Mouse (Mus musculus) liver, postnatal 0 days (tissue): ENCODE measurements around the gene Cry2. TPM values are rescaled to one million over a fixed set of nuclear protein-coding genes. Genes with fewer than 3 reads are reported as not detected.

Experiments
- ATAC-seq: fragments of 200-750 bp; cut with Nextera tagmentation; 2 replicates; pipeline ENCODE4 v1.8.0; 2017; ENCODE audit warnings: mild to moderate bottlenecking, moderate library complexity
- DNase-seq: peaks from one replicate; pipeline ENCODE4 v3.0.0-alpha.2; 2016
- H3K27ac ChIP-seq: fragments of 300-500 bp; sonication (generic); 2 replicates; pipeline ENCODE4 v1.5.1; 2014; ENCODE audit warnings: antibody characterized with exemption, moderate library complexity, mild to moderate bottlenecking, low read depth
- H3K27me3 ChIP-seq: fragments of 300-500 bp; sonication (generic); 2 replicates; pipeline ENCODE4 v1.6.1; 2014; ENCODE audit warnings: low read length, control low read depth, mixed read lengths; ENCODE audit not compliant: insufficient read depth
- H3K36me3 ChIP-seq: fragments of 300-500 bp; sonication (generic); replicated peaks from 2 replicates; pipeline ENCODE4 v1.6.1; 2014; ENCODE audit warnings: mild to moderate bottlenecking, control low read depth, low read length, moderate library complexity, mixed read lengths; ENCODE audit not compliant: insufficient read depth
- H3K4me1 ChIP-seq: fragments of 300-500 bp; sonication (generic); 2 replicates; pipeline ENCODE4 v1.6.1; 2014; ENCODE audit warnings: antibody characterized with exemption, mild to moderate bottlenecking, control low read depth; ENCODE audit not compliant: insufficient read depth
- H3K4me2 ChIP-seq: fragments of 300-500 bp; sonication (generic); 2 replicates; pipeline ENCODE4 v1.6.1; 2014; ENCODE audit warnings: low read depth, mild to moderate bottlenecking, low read length, moderate library complexity, mixed read lengths
- H3K4me3 ChIP-seq: fragments of 300-500 bp; sonication (generic); 2 replicates; pipeline ENCODE4 v1.5.1; 2014; ENCODE audit warnings: low read depth, low read length
- H3K9ac ChIP-seq: fragments of 300-500 bp; sonication (generic); replicated peaks from 2 replicates; pipeline ENCODE4 v1.6.1; 2014; ENCODE audit warnings: mild to moderate bottlenecking, moderate library complexity
- H3K9me3 ChIP-seq: fragments of 300-500 bp; sonication (generic); 2 replicates; pipeline ENCODE4 v1.6.1; 2016; ENCODE audit warnings: mild to moderate bottlenecking, control low read depth, low read length, mixed read lengths
- CTCF ChIP-seq: sonication (generic); IDR thresholded peaks from 2 replicates; pipeline ENCODE4 v1.5.1; 2016; ENCODE audit warnings: antibody characterized with exemption, low read depth
- EP300 ChIP-seq: IDR thresholded peaks from 2 replicates; pipeline ENCODE4 v1.6.1; 2016; ENCODE audit warnings: antibody characterized with exemption, low read depth, mild to moderate bottlenecking
- WGBS: fragments of 180-500 bp; shearing (Covaris S2); extraction: QIAGEN DNeasy Blood & Tissue Kit; methylation state at CpG from one replicate; pipeline ENCODE4 v1.1.7; 2014; ENCODE audit not compliant: insufficient replicate concordance; 5-methylcytosine and 5-hydroxymethylcytosine counted together
- polyA plus RNA-seq: library from polyadenylated mRNA; unstranded; fragments of >200 nt; fragmentation: Nextera tagmentation; extraction: Ambion mirVana; gene quantifications from 2 replicates; pipeline ENCODE4 v1.2.1, GENCODE M21; 2015

The Cry2 gene
- polyA plus RNA-seq, 1 experiment from 2014 or later, result 11.9 TPM

DNA sequence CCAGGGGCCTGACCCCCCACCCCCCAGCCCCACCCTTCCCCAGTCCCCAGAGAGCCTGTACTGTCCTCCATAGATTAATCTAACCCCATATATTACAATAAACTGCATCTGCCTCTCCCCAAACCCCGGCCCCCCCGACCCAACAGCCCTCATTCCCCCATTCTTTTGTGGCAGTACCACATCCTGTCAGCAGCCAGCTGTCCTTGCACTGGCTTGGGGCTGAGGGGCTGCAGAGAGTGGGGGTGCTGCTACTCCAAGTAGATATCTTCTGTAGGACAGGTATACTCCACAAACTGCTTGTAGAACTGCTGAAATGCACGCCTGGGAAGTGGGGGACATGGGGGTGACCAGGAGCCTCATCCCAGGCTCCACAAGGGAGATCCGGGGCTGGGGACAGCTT is 49.7 kb downstream of the Cry2 start:
- Histone ChIP-seq H3K27ac (no peak overlapping the region), H3K9me3 (no peaks in the 10 kb centered on the region), H3K9ac (no peak overlapping the region), H3K27me3 (peaks cover 19% of the 10 kb centered on the region), H3K4me2 (no peak overlapping the region), H3K4me1 (peaks cover 5% of the 10 kb centered on the region; the same call in 1 of the 2 replicates), H3K36me3 (peaks cover 33% of the 10 kb centered on the region), H3K4me3 (no peak overlapping the region)
- DNase-seq (no peak), ATAC-seq (no peak)
- TF ChIP-seq CTCF, result no peak
- 58% methylated on average over 4 of the region's 4 CpGs for WGBS

DNA sequence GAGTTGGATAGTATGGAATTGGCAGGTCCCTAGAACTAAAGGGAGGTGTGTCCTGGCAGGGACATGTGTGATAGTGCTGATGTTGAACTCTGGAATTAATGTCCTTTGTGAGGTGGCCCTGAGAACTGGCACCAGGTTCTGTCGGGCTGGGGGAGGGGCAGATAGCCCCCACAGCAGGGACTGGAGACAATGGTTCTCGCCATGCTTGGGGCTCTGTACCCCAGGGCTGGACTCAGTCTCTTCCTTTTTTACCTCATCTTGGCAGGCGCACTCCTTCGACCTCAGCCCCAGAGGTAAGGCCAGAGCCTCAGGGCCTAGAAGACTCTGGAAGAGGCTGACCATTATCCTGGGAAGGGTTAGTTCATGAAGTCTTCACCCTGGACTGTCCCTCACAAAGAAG is 51.1 kb downstream of the Cry2 start:
- peaks cover 47% of the 10 kb centered on the region for H3K36me3 ChIP-seq

DNA sequence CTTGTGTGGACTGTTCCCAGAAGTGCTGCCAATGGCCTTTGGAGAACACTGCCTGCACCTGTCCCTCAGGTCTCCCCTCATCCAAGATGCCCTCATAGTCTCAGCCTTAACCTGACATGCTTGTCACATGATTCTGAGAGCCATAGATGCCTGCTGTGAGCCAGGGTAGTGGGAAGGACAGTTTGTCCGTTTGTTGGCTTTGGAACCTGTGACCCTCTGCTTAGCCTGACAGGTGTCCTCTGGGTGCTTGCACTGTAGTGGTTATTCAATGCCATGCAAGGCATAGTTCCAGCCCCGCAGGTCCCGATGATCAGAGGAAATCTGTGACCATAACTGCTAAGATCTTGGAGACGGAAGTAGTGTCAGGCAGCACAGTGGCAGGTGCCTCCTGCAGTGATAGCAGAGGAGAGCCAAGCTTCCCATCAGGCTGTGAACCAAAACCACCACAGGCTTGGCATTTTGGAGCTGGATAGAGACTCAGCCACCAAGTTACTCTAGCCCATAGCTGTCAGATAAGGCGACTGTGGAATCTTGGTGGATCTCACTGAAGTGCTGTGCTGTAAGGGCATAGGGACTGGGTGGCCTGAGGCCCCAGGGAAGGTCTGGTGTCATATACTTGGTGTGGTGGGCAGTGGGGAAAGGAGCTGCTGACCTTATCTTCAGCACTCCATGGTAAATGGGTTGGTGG is 51.8 kb downstream of the Cry2 start, which contains the start of gene 1700029I15Rik:
1700029I15Rik (plus strand) TSS at position 638 of the 688 bp plus-strand sequence.
- H3K4me3 ChIP-seq, result no peak within 1 kb of the TSS
- WGBS, result 87% methylated on average over 5 of the region's 5 CpGs
- 0 out of 2 replicates have a peak, but pooled peaks cover 1% of the 10 kb centered on the region for H3K4me1 ChIP-seq
- H3K36me3 ChIP-seq, result peaks cover 53% of the 10 kb centered on the region
- H3K27ac ChIP-seq, result no peak within 1 kb of the TSS
- no peaks in the 10 kb centered on the region for H3K27me3 ChIP-seq
- H3K9ac ChIP-seq, result no peak within 1 kb of the TSS
- no peak within 1 kb of the TSS for H3K4me2 ChIP-seq
- ATAC-seq (no peak), DNase-seq (no peak)
- TF ChIP-seq CTCF (no peak), EP300 (no peak)
- no peaks in the 10 kb centered on the region for H3K9me3 ChIP-seq

More for the DNA sequence above, 51.1 kb downstream of the Cry2 start:
- Histone ChIP-seq H3K9me3 (no peaks in the 10 kb centered on the region), H3K4me1 (no peaks in the 10 kb centered on the region), H3K27ac (no peak overlapping the region), H3K9ac (no peak overlapping the region), H3K4me2 (no peak overlapping the region), H3K4me3 (no peak overlapping the region), H3K27me3 (peaks cover 6% of the 10 kb centered on the region; the same call in 1 of the 2 replicates)
- TF ChIP-seq CTCF, result no peak
- TF ChIP-seq EP300, result no peak
- ATAC-seq (no peak), DNase-seq (no peak)
- 80% methylated on average over 4 of the region's 4 CpGs for WGBS

DNA sequence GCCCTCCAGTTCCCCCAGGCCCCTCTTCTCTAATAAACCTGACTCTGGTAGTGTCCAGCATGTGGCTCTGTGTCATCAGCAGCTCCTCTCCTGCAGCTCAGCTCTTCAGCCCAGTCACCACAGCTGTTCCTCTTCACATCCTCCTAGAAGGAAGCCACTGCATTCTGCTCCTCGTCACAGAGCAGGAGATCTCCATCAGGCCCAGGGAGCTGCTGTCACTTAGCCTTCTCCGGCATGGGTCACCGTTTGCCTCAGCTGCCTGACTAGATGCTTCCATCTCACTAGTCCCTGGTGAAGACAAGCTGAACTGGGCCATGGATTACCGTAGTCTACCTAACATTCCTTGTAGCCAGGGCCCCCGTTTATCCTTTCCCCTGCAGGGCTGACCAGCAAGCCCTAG is 52.7 kb downstream of the Cry2 start:
- TF ChIP-seq CTCF (no peak), EP300 (no peak)
- Histone ChIP-seq H3K36me3 (peaks cover 53% of the 10 kb centered on the region), H3K9ac (no peak overlapping the region), H3K4me2 (no peak overlapping the region), H3K9me3 (no peaks in the 10 kb centered on the region), H3K27ac (no peak overlapping the region), H3K4me3 (no peak overlapping the region), H3K4me1 (peaks cover 4% of the 10 kb centered on the region; the same call in 1 of the 2 replicates), H3K27me3 (no peaks in the 10 kb centered on the region)
- WGBS, result 77% methylated on average over 5 of the region's 5 CpGs
- ATAC-seq (no peak), DNase-seq (no peak)

DNA sequence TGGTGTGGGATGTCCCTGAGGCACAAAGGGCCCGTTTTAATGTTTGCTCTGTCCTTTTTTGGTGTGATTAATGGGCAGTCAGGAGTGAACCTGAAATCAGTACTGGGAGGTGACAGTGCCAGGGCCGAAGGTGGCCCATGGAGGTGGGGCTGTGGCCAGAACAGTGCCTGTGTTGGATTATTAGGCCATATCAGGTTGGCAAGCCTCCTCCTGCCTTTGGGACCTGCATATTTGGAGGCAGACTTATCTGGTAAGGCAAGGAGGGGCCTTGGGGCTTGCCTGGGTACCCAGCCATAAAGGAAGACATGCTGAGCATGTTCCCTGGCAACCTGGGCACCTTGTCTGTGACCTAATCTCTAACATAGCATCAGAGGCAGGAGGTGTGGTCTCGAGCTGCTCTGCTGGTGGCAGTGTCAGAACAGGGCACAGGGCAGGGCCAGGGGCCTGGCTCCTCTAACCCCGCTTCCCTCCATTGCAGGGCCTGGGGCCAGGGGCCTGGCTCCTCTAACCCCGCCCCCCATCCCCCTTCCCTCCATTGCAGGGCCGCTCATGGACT is 53.3 kb downstream of the Cry2 start:
- Histone ChIP-seq H3K27me3 (no peaks in the 10 kb centered on the region), H3K36me3 (peaks cover 53% of the 10 kb centered on the region), H3K4me3 (no peak overlapping the region), H3K4me2 (no peak overlapping the region), H3K9me3 (no peaks in the 10 kb centered on the region), H3K27ac (no peak overlapping the region), H3K9ac (no peak overlapping the region), H3K4me1 (peaks cover 10% of the 10 kb centered on the region)
- 74% methylated on average over 6 of the region's 6 CpGs for WGBS
- DNase-seq (no peak), ATAC-seq (no peak)
- no peak for TF ChIP-seq EP300

DNA sequence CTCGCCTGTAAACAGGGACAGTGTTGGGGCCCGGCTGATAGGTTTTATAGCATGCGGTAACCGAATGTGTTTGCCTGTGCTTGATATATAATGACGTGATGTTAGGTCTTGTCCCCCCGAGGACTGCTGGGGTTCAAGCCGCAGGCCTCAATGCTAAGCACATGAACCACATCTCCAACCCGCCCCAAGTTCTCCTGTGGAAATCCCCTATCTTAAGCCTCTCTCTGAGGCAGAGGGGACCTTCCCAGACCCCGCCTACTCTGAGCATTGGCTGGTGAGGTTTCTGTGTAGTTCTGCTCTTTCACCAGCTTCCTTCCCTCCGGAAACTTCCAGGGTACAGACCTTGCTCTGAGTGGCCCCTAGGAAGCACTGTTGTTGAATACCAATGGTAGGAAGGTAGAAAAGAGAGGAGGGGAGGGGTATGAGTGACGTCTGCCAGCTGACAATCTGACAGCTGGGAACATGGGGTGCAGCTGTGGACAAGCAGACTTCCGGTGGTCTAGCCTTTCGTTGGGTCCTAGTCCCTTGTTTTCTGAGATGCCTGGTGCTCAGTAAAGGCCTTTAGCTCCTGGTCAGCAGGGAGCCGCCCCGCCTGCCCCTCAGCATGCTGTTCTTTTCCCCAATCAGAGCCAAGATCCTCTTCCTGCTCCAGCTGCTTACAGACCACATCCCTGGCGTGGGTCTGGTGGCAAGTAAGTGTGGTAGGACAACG is 53.9 kb downstream of the Cry2 start:
- Histone ChIP-seq H3K9me3 (no peaks in the 10 kb centered on the region), H3K4me1 (peaks cover 10% of the 10 kb centered on the region), H3K4me2 (no peak overlapping the region), H3K27me3 (no peaks in the 10 kb centered on the region), H3K9ac (no peak overlapping the region), H3K4me3 (no peak overlapping the region), H3K36me3 (peaks cover 53% of the 10 kb centered on the region), H3K27ac (no peak overlapping the region)
- WGBS, result 79% methylated on average over 17 of the region's 17 CpGs
- TF ChIP-seq EP300 (no peak), CTCF (no peak)
- DNase-seq (no peak), ATAC-seq (no peak)
